Mouse (Mus musculus) midbrain, postnatal 0 days (tissue): ENCODE measurements around the gene Btnl6. TPM values are rescaled to one million over a fixed set of nuclear protein-coding genes. Genes with fewer than 3 reads are reported as not detected.
"Not testable (repeated sequence)": the region's sequence is repeated elsewhere in the genome, so short reads cannot be mapped to it uniquely, and the experiment has no call there.

Source experiments
- ATAC-seq: fragments of 200-750 bp; cut with Nextera tagmentation; 2 replicates; pipeline ENCODE4 v1.8.0; 2017; ENCODE audit warnings: moderate number of reproducible peaks, mild to moderate bottlenecking, moderate TSS enrichment, moderate library complexity; ENCODE audit not compliant: low FRiP score
- DNase-seq: peaks from one replicate; pipeline ENCODE4 v3.0.0-alpha.2; 2015; ENCODE audit warnings: low spot score
- H3K27ac ChIP-seq: fragments of 300-500 bp; sonication (generic); 2 replicates; pipeline ENCODE4 v1.5.1; 2014; ENCODE audit warnings: low read depth, mild to moderate bottlenecking, low read length, mixed read lengths
- H3K27me3 ChIP-seq: fragments of 300-500 bp; sonication (generic); 2 replicates; pipeline ENCODE4 v1.6.1; 2014; ENCODE audit warnings: low read length, control low read depth, mixed read lengths; ENCODE audit not compliant: insufficient read depth
- H3K36me3 ChIP-seq: fragments of 300-500 bp; sonication (generic); 2 replicates; pipeline ENCODE4 v1.6.1; 2014; ENCODE audit warnings: low read length, control low read depth, mixed read lengths; ENCODE audit not compliant: insufficient read depth
- H3K4me1 ChIP-seq: fragments of 300-500 bp; sonication (generic); 2 replicates; pipeline ENCODE4 v1.6.1; 2014; ENCODE audit warnings: mild to moderate bottlenecking, control low read depth, antibody characterized with exemption, low read length, mixed read lengths; ENCODE audit not compliant: insufficient read depth
- H3K4me2 ChIP-seq: fragments of 300-500 bp; sonication (generic); 2 replicates; pipeline ENCODE4 v1.6.1; 2014; ENCODE audit warnings: low read depth, mild to moderate bottlenecking, low read length, mixed read lengths; ENCODE audit not compliant: poor library complexity, severe bottlenecking
- H3K4me3 ChIP-seq: fragments of 300-500 bp; sonication (generic); 2 replicates; pipeline ENCODE4 v1.5.1; 2014; ENCODE audit warnings: low read depth, mild to moderate bottlenecking, low read length, moderate library complexity
- H3K9ac ChIP-seq: fragments of 300-500 bp; sonication (generic); replicated peaks from 2 replicates; pipeline ENCODE4 v1.6.1; 2014; ENCODE audit warnings: mild to moderate bottlenecking, low read length, moderate library complexity, mixed read lengths; ENCODE audit not compliant: poor library complexity, severe bottlenecking
- H3K9me3 ChIP-seq: fragments of 300-500 bp; sonication (generic); 2 replicates; pipeline ENCODE4 v1.6.1; 2016; ENCODE audit warnings: low read length, control low read depth
- CTCF ChIP-seq: IDR thresholded peaks from 2 replicates; pipeline ENCODE4 v1.5.1; 2016; ENCODE audit warnings: antibody characterized with exemption, mild to moderate bottlenecking
- WGBS: fragments of 180-500 bp; shearing (Covaris S2); extraction: QIAGEN DNeasy Blood & Tissue Kit; methylation state at CpG from one replicate; pipeline ENCODE4 v1.1.7; 2014; 5-methylcytosine and 5-hydroxymethylcytosine counted together
- polyA plus RNA-seq: library from polyadenylated mRNA; unstranded; fragments of >200 nt; fragmentation: Nextera tagmentation; extraction: Ambion mirVana; gene quantifications from 2 replicates; pipeline ENCODE4 v1.2.1, GENCODE M21; 2015
- total RNA-seq: library from RNA; depleted of rRNA; stranded (reverse); fragments of >200 nt; gene quantifications from 2 replicates; pipeline ENCODE4 v1.2.3, GENCODE M21; 2014

Btnl6 gene
- total and polyA plus RNA-seq, 2 experiments from 2014 or later: not detected

DNA sequence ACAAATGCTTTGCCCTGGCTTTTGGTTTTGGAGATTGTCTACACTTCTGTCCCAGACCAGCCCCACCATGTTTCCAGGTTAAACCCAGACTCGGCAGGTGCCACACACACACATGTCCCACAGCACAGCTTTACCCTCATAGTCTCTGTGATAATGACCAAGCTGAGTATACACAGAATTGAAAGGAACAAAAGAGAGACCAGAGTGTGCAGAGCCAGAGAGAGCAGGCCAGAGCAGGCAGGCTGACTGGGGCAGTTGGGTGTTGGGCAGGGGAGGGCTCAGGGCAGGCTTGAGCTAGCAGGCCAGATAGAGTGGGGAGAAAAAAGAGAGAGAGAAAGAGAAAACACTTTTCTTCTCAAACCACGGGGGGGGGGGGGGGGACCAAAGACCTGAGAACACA lies 20.6 kb downstream of the Btnl6 start:
- H3K4me2 ChIP-seq: no peak overlapping the region
- WGBS: 83% methylated on average over 1 of the region's 2 CpGs
- no peaks in the 10 kb centered on the region for H3K9me3 ChIP-seq

DNA sequence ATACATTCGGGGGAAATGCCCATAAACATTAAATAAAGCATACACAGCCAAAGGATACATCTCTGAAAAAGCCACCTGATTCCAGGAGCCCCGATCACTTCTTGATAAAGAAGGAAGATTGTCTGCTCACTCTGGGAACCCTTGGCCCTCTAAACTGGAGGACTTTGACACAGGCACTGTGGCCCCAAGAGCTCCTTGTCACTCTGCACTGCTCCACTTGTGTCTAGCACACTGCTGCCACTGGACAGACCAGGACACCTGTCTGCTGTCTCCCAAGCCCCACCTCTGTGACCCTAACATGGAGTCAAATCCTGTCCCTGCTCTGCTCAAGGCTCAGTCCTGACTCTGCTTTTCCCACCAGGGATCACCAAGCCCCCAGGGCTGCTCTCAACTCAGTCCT lies 22.0 kb downstream of the Btnl6 start:
- not testable (repeated sequence) for H3K9ac ChIP-seq, H3K9me3 ChIP-seq, H3K4me2 ChIP-seq, DNase-seq, H3K4me1 ChIP-seq, H3K36me3 ChIP-seq, ATAC-seq, H3K27ac ChIP-seq, H3K27me3 ChIP-seq, H3K4me3 ChIP-seq
- WGBS: 90% methylated on average over 2 of the region's 2 CpGs

More for the DNA sequence above, 20.6 kb downstream of the Btnl6 start:
- no peak for DNase-seq
- Histone ChIP-seq H3K27me3 (no peaks in the 10 kb centered on the region), H3K36me3 (no peaks in the 10 kb centered on the region), H3K4me1 (no peaks in the 10 kb centered on the region), H3K9ac (no peak overlapping the region), H3K27ac (no peak overlapping the region), H3K4me3 (no peak overlapping the region)
- ATAC-seq: no peak
- no peak for TF ChIP-seq CTCF

DNA sequence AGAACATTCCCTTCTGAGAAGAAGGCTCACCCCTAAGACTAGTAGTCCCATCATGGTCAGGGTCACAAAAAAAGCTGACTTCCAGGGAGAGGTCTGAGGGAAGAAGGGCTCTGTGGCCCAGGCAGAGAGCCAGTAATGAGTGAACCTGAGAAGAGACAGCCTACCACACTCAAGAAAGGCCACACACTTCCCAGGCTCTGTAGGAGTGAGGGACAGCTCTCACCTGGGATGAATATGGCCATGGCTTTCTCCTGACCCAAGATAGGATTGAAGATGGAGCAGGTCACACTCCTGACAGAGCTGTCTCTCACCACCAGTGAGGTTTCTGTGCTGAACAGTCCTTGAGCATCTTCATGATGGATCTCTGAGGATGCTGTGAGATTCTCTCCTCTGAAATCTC lies 24.4 kb downstream of the Btnl6 start:
- no peak for ATAC-seq
- Histone ChIP-seq H3K9ac (no peak overlapping the region), H3K4me2 (no peak overlapping the region), H3K36me3 (no peaks in the 10 kb centered on the region), H3K4me3 (no peak overlapping the region), H3K9me3 (no peaks in the 10 kb centered on the region), H3K4me1 (no peaks in the 10 kb centered on the region), H3K27ac (no peak overlapping the region), H3K27me3 (no peaks in the 10 kb centered on the region)
- no peak for DNase-seq
- no peak for TF ChIP-seq CTCF

DNA sequence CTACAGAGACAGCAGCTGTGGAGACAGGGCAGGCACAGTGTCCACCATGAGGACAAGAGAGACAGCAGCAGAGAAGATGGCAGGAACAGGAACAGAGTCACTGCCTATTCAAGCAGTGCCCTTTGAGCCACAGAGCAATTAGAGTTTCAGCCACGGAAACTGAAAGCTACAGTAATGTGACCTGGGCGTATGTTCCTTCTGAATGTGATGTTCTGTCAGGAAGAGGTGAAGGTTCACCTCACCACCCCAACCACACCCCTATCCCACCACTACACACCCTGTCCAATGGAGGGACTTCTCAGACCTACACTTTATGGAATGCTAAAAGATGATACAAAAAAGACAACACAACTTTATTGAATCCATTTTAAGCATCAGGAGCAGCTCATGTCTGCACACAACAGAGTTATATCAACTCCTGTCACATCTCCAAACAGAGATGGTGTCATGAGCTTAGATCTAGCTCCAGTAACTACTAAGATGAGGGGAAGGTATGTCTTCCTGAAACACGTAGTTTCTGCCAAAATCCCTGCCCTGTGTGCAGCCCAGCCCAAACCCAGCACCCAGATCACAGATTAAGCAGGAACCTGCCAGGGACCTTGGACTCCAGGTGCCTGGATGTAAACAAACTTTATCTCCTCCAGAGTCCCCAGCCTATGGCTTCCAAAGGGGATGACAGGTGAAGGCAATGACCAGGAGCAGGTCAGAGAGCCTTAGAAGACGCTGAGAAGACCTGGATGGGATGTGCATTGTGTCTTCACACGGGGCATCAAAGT lies 39.7 kb downstream of the Btnl6 start, which contains the start of gene Btnl4:
TSS of gene Btnl4 (minus strand) at position 81 of the 776 bp plus-strand sequence.
- H3K4me2 ChIP-seq, H3K36me3 ChIP-seq, H3K27ac ChIP-seq, H3K4me1 ChIP-seq, H3K9ac ChIP-seq, DNase-seq, H3K4me3 ChIP-seq, H3K9me3 ChIP-seq, ATAC-seq, H3K27me3 ChIP-seq: not testable (repeated sequence)
- WGBS: 87% methylated on average over 4 of the region's 5 CpGs

DNA sequence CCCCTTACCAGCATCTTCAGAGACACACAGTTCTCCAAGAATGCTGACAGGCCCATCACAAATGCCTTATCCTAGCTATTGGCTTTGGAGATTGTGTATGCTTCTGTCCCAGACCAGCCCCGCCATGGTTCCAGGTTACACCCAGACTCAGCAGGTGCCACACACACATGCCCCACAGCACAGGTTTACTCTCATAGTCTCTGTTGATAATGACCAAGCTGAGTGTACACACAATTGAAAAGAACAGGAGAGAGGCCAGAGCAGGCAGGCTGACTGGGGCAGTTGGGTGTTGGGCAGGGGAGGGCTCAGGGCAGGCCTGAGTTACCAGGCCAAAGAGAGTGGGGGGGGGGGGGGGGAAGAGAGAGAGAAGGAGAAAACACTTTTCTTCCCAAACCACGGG lies 40.7 kb downstream of the Btnl6 start:
- H3K27me3 ChIP-seq: no peaks in the 10 kb centered on the region
- H3K4me1 ChIP-seq: no peaks in the 10 kb centered on the region
- no peak overlapping the region for H3K4me2 ChIP-seq
- H3K4me3 ChIP-seq: no peak overlapping the region
- no peak for DNase-seq
- WGBS: 88% methylated on average over 1 of the region's 2 CpGs
- no peak for TF ChIP-seq CTCF
- H3K36me3 ChIP-seq: no peaks in the 10 kb centered on the region
- H3K9ac ChIP-seq: no peak overlapping the region
- H3K9me3 ChIP-seq: no peaks in the 10 kb centered on the region
- ATAC-seq: no peak
- no peak overlapping the region for H3K27ac ChIP-seq

DNA sequence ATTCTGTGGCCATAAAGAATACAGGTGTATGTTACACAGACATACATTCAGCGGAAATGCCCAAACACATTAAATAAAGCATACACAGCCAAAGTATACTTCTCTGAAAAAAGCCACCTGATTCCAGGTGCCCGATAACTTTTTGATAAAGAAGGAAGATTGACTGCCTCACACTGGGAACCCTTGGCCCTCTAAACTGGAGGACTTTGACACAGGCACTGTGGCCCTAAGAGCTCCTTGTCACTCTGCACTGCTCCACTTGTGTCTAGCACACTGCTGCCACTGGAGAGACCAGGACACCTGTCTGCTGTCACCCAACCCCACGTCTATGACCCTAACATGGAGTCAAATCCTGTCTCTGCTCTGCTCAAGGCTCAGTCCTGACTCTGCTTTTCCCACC lies 42.1 kb downstream of the Btnl6 start:
- no peak overlapping the region for H3K27ac ChIP-seq
- DNase-seq (no peak), ATAC-seq (no peak)
- no peak for TF ChIP-seq CTCF
- no peak overlapping the region for H3K4me2 ChIP-seq
- WGBS: 81% methylated on average over 3 of the region's 3 CpGs
- no peak overlapping the region for H3K9ac ChIP-seq
- H3K4me1 ChIP-seq: no peaks in the 10 kb centered on the region
- no peaks in the 10 kb centered on the region for H3K36me3 ChIP-seq
- H3K4me3 ChIP-seq: no peak overlapping the region
- no peaks in the 10 kb centered on the region for H3K9me3 ChIP-seq
- no peaks in the 10 kb centered on the region for H3K27me3 ChIP-seq
